Mouse (Mus musculus): ENCODE measurements around the gene 2310022A10Rik. TPM values are rescaled to one million over a fixed set of nuclear protein-coding genes. Genes with fewer than 3 reads are reported as not detected.

2310022A10Rik gene
- polyA plus RNA-seq, 1 experiment from 2014 or later, result 12.3 TPM

DNA sequence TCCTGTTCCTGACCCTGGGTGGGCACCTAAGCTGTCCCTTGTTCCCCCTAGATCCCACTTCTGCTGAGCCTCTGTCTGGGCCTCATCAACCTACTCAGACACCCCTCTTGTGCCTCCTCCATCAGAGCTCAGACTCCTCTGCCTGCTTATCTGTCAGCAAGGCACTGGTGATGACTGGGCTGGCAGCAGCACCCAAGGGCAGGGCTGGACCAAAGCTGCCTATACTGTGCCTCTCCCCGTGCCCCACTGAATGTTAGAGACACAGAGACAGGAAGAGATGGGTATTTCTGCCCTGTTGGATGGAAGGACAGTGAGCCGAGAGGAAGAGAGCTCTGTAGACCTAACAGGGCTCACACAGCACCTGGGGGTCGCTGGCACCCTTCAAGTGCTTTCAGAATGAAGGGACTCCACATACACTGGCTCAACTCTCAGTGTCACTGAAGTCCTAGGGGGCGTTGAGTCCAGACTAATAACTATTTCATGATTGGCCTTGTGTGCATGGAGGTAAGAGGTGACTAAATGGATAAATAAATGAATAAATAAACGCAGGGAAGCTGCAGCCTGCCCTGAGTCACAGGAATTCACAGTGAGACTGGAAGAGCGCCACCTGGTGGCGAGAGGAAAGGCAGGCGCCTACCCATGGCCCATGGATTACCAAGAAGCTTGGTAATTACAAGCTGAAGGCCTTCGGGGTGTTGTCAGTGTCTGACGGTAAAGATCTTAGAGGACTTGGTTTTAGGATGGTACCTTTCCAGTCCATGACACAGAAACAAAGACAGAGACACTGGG, 26.8 kb upstream of the 2310022A10Rik start:
- 19% methylated on average over 10 of the region's 10 CpGs for WGBS
- no peak overlapping the region for H3K27ac ChIP-seq (ENCODE audit: low read length)
- TF ChIP-seq EP300 (IDR thresholded peaks at IDR 0.05) (no peak), CTCF (IDR thresholded peaks at IDR 0.05) (peak; percentile 97)

DNA sequence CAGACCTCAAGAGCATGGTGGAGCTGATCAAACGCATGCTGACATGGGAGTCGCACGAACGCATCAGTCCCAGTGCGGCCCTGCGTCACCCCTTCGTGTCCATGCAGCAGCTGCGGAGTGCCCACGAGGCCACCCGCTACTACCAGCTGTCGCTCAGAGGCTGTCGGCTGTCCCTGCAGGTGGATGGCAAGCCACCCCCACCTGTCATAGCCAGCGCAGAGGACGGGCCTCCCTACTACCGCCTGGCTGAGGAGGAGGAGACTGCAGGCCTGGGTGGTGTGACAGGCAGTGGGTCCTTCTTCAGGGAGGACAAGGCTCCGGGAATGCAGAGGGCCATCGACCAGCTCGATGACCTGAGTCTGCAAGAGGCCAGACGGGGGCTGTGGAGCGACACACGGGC, 24.0 kb upstream of the 2310022A10Rik start:
- DNase-seq (ENCODE audit: low spot score) (no peak), ATAC-seq (no peak)
- no peak overlapping the region for H3K27ac ChIP-seq (ENCODE audit: low read length)
- H3K27me3 ChIP-seq (replicated peaks; ENCODE audit: insufficient read depth, low read length), result no peaks in the 10 kb centered on the region
- H3K4me1 ChIP-seq (ENCODE audit: insufficient read depth, low read depth, low read length), result no peaks in the 10 kb centered on the region
- peaks cover 8% of the 10 kb centered on the region; the same call in 1 of the 2 replicates for H3K36me3 ChIP-seq (ENCODE audit: insufficient read depth, low read length)
- H3K4me2 ChIP-seq (replicated peaks; ENCODE audit: low read depth, low read length), result no peak overlapping the region
- WGBS, result 87% methylated on average over 21 of the region's 21 CpGs
- TF ChIP-seq EP300 (IDR thresholded peaks at IDR 0.05), result no peak
- TF ChIP-seq CTCF (IDR thresholded peaks at IDR 0.05), result no peak
- H3K4me3 ChIP-seq (ENCODE audit: low read depth, low read length), result no peak overlapping the region
- H3K9me3 ChIP-seq (ENCODE audit: low read length), result no peaks in the 10 kb centered on the region
- no peak overlapping the region for H3K9ac ChIP-seq (replicated peaks; ENCODE audit: low read depth)

More for the DNA sequence above, 26.8 kb upstream of the 2310022A10Rik start:
- Histone ChIP-seq H3K9me3 (ENCODE audit: low read length) (no peaks in the 10 kb centered on the region), H3K4me3 (ENCODE audit: low read depth, low read length) (no peak overlapping the region), H3K4me2 (replicated peaks; ENCODE audit: low read depth, low read length) (no peak overlapping the region), H3K27me3 (replicated peaks; ENCODE audit: insufficient read depth, low read length) (no peaks in the 10 kb centered on the region), H3K36me3 (ENCODE audit: insufficient read depth, low read length) (no peaks in the 10 kb centered on the region), H3K9ac (replicated peaks; ENCODE audit: low read depth) (no peak overlapping the region), H3K4me1 (ENCODE audit: insufficient read depth, low read depth, low read length) (no peaks in the 10 kb centered on the region)
- DNase-seq (ENCODE audit: low spot score) (peak; percentile 91), ATAC-seq (peak; percentile 85)

DNA sequence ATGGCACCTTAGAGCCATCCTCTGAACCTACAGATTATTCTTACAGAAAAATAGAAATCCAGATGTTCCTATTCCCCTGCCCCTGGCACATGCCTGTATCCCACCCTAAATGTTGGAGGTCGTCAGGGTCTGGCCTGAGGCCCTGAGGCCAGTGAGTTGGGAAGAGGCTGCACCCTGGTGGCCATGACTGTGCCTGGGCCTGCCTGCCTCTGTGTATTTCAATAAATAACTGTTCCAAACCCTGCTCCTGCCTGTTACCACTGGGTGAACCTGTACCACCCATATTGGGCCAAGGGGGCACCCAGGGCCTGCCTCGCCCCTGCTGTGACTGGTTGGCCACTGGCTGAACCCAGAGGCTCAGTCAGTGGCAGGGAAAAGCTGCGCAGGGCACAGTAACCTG, 22.1 kb upstream of the 2310022A10Rik start:
- peak; percentile 23; the same call in 1 of the 2 replicates for TF ChIP-seq CTCF (IDR thresholded peaks at IDR 0.05)
- TF ChIP-seq EP300 (IDR thresholded peaks at IDR 0.05), result no peak
- WGBS, result 77% methylated on average over 3 of the region's 3 CpGs
- no peak overlapping the region for H3K27ac ChIP-seq (ENCODE audit: low read length)
- H3K36me3 ChIP-seq (ENCODE audit: insufficient read depth, low read length), result peaks cover 8% of the 10 kb centered on the region; the same call in 1 of the 2 replicates
- no peak overlapping the region for H3K4me3 ChIP-seq (ENCODE audit: low read depth, low read length)
- H3K4me2 ChIP-seq (replicated peaks; ENCODE audit: low read depth, low read length), result no peak overlapping the region
- no peak overlapping the region for H3K9ac ChIP-seq (replicated peaks; ENCODE audit: low read depth)
- ATAC-seq, result no peak
- no peak for DNase-seq (ENCODE audit: low spot score)
- no peaks in the 10 kb centered on the region for H3K27me3 ChIP-seq (replicated peaks; ENCODE audit: insufficient read depth, low read length)
- H3K4me1 ChIP-seq (ENCODE audit: insufficient read depth, low read depth, low read length), result no peaks in the 10 kb centered on the region
- no peaks in the 10 kb centered on the region for H3K9me3 ChIP-seq (ENCODE audit: low read length)

GRCm38 (mm10) chr7:27531707-27532106, 21.3 kb upstream of the 2310022A10Rik start:
- ATAC-seq, result no peak
- H3K9ac ChIP-seq (replicated peaks; ENCODE audit: low read depth), result no peak overlapping the region
- peaks cover 8% of the 10 kb centered on the region; the same call in 1 of the 2 replicates for H3K36me3 ChIP-seq (ENCODE audit: insufficient read depth, low read length)
- TF ChIP-seq EP300 (IDR thresholded peaks at IDR 0.05) (no peak), CTCF (IDR thresholded peaks at IDR 0.05) (no peak)
- H3K4me2 ChIP-seq (replicated peaks; ENCODE audit: low read depth, low read length), result no peak overlapping the region
- H3K27ac ChIP-seq (ENCODE audit: low read length), result no peak overlapping the region
- no peaks in the 10 kb centered on the region for H3K27me3 ChIP-seq (replicated peaks; ENCODE audit: insufficient read depth, low read length)
- H3K9me3 ChIP-seq (ENCODE audit: low read length), result no peaks in the 10 kb centered on the region
- WGBS, result 88% methylated on average over 10 of the region's 10 CpGs
- no peak overlapping the region for H3K4me3 ChIP-seq (ENCODE audit: low read depth, low read length)
- no peaks in the 10 kb centered on the region for H3K4me1 ChIP-seq (ENCODE audit: insufficient read depth, low read depth, low read length)
- no peak for DNase-seq (ENCODE audit: low spot score)

DNA sequence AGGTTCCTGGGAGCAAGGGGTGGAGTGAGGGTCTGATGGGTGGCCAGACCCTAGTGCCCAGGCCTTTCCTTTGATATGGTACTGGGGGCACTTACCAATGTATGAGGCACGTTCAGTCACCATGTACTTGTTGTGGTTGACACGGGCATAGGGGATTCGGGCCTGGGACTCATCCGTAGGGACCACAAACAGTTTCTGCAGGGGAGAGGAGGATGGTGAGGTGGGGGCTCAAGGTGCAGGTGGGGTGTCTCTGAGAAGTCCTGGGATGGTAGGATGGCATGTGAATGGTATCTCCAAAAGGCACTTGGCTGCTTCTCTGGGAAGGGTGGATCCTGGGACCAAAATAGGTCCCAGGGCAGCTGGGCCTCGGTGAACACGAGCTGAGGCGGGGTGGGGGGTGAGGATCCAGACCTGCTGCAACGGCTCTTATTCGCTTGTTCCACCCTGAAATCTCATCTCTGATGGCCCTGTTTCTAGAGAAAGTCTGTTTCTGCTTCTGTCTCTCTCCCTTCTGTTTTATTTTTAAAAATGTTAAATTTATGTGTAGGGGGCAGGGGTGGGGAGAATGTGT, 20.5 kb upstream of the 2310022A10Rik start:
- Histone ChIP-seq H3K27me3 (replicated peaks; ENCODE audit: insufficient read depth, low read length) (no peaks in the 10 kb centered on the region), H3K4me2 (replicated peaks; ENCODE audit: low read depth, low read length) (no peak overlapping the region), H3K4me3 (ENCODE audit: low read depth, low read length) (no peak overlapping the region), H3K27ac (ENCODE audit: low read length) (no peak overlapping the region), H3K9ac (replicated peaks; ENCODE audit: low read depth) (no peak overlapping the region), H3K36me3 (ENCODE audit: insufficient read depth, low read length) (peaks cover 13% of the 10 kb centered on the region; the same call in 1 of the 2 replicates), H3K4me1 (ENCODE audit: insufficient read depth, low read depth, low read length) (no peaks in the 10 kb centered on the region), H3K9me3 (ENCODE audit: low read length) (no peaks in the 10 kb centered on the region)
- ATAC-seq (no peak), DNase-seq (ENCODE audit: low spot score) (no peak)
- WGBS, result 97% methylated on average over 9 of the region's 9 CpGs
- no peak for TF ChIP-seq CTCF (IDR thresholded peaks at IDR 0.05)
- no peak for TF ChIP-seq EP300 (IDR thresholded peaks at IDR 0.05)

- no peak overlapping the region for H3K4me3 ChIP-seq (ENCODE audit: low read depth, low read length)
- WGBS, result 65% methylated on average over 2 of the region's 2 CpGs
- no peak overlapping the region for H3K4me2 ChIP-seq (replicated peaks; ENCODE audit: low read depth, low read length)
- H3K9ac ChIP-seq (replicated peaks; ENCODE audit: low read depth), result no peak overlapping the region
- peaks cover 13% of the 10 kb centered on the region; the same call in 1 of the 2 replicates for H3K36me3 ChIP-seq (ENCODE audit: insufficient read depth, low read length)
- TF ChIP-seq CTCF (IDR thresholded peaks at IDR 0.05) (no peak), EP300 (IDR thresholded peaks at IDR 0.05) (no peak)
- no peak for ATAC-seq
- no peak for DNase-seq (ENCODE audit: low spot score)
- H3K4me1 ChIP-seq (ENCODE audit: insufficient read depth, low read depth, low read length), result no peaks in the 10 kb centered on the region
- no peaks in the 10 kb centered on the region for H3K27me3 ChIP-seq (replicated peaks; ENCODE audit: insufficient read depth, low read length)
- no peaks in the 10 kb centered on the region for H3K9me3 ChIP-seq (ENCODE audit: low read length)
- H3K27ac ChIP-seq (ENCODE audit: low read length), result no peak overlapping the region
These were observed 17.6 kb upstream of the 2310022A10Rik start for GRCm38 (mm10) chr7:27535386-27535785.
